In genomic region chr6:38102216-38102795, GRCm38 (mm10) we compare ENCODE assay signal across 22 mouse cellular contexts. TPM values are rescaled to one million over a fixed set of nuclear protein-coding genes. Genes with fewer than 3 reads are reported as not detected.
"Had no signal": no experiment of that assay in that cellular context is flagged by ENCODE, and none has a peak within 500 bp of the region (broad histone marks: within the 10 kb centered on the region; RNA-seq: fewer than 3 reads in every experiment).

No protein-coding gene starts in this region.

- H3K9ac ChIP-seq: neural tube, embryonic 12.5 days; neural tube, embryonic 13.5 days; neural tube, embryonic 15.5 days; stomach, embryonic 15.5 days had no signal

- H3K4me1 ChIP-seq: neural tube, embryonic 12.5 days; neural tube, embryonic 13.5 days; neural tube, embryonic 15.5 days; stomach, embryonic 15.5 days had no signal

- H3K27me3 ChIP-seq: neural tube, embryonic 12.5 days; neural tube, embryonic 13.5 days; neural tube, embryonic 15.5 days; stomach, embryonic 15.5 days had no signal

- H3K9me3 ChIP-seq: neural tube, embryonic 12.5 days; neural tube, embryonic 15.5 days; stomach, embryonic 15.5 days had no signal

- H3K4me2 ChIP-seq: neural tube, embryonic 12.5 days; neural tube, embryonic 13.5 days; neural tube, embryonic 15.5 days; stomach, embryonic 15.5 days had no signal

- DNase-seq: retina, postnatal 1 day; right cerebral cortex, adult 18-20 months; right cerebral cortex, postnatal 14 days; right cerebral cortex, postnatal 25 days; right cerebral cortex, postnatal 4 days; spleen, adult 18-20 months; thymus, adult 18-20 months; thymus, adult 2 months; thymus, postnatal 14 days; thymus, postnatal 25 days; thymus, postnatal 36 days had no signal

- H3K36me3 ChIP-seq: neural tube, embryonic 12.5 days; neural tube, embryonic 13.5 days; neural tube, embryonic 15.5 days; stomach, embryonic 15.5 days had no signal

- H3K27ac ChIP-seq: neural tube, embryonic 12.5 days; neural tube, embryonic 13.5 days; neural tube, embryonic 15.5 days; stomach, embryonic 15.5 days; stomach, postnatal 0 days had no signal

- H3K4me3 ChIP-seq: neural tube, embryonic 12.5 days; neural tube, embryonic 13.5 days; neural tube, embryonic 15.5 days; stomach, embryonic 15.5 days had no signal

RNA-seq across cellular contexts. Expression of gene Tmem213, which starts 6.7 kb away (rescaled TPM):
- total RNA-seq: neutrophil, adult 5-6 weeks had no signal
- polyA plus RNA-seq: neural tube, embryonic 12.5 days; neural tube, embryonic 13.5 days; neural tube, embryonic 14.5 days; neural tube, embryonic 15.5 days; small intestine, adult 2 months; spleen, adult 2 months; testis, adult 2 months; urinary bladder, adult 2 months had no signal

RNA-seq across cellular contexts. Expression of gene Atp6v0a4, which starts 22.1 kb away (rescaled TPM):
- total RNA-seq: neutrophil, adult 5-6 weeks had no signal
- polyA plus RNA-seq: small intestine, adult 2 months had no signal

RNA-seq across cellular contexts. Expression of gene Svopl, which starts 55.5 kb away (rescaled TPM):
- total RNA-seq: neutrophil, adult 5-6 weeks had no signal
